Mouse (Mus musculus): ENCODE results near the gene Tmprss6. TPM values are rescaled to one million over a fixed set of nuclear protein-coding genes. Genes with fewer than 3 reads are reported as not detected.

Gene Tmprss6
- polyA plus RNA-seq, 1 experiment from 2014 or later = 0.61 TPM

DNA sequence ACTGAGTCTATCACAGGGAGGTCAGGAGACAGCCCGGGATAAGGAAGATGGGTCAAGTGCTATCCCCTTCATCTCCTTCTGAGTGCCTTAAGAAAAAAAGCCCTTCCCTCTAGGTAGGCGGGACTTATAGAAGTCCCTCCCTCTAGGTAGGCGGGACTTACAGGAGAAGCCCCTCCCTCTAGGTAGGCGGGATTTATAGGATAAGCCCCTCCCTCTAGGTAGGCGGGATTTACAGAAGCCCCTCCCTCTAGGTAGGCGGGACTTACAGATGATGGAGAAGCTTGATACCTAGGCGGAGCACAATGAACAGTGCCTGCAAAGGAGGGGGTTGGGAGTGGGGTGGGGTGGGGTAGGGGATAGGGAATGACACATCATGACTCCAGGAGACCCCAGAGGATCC, 11.7 kb upstream of the Tmprss6 start:
- H3K4me1 ChIP-seq = no peaks in the 10 kb centered on the region
- no peaks in the 10 kb centered on the region for H3K9me3 ChIP-seq
- no peak for ATAC-seq (replicated peaks)
- no peaks in the 10 kb centered on the region for H3K27me3 ChIP-seq (replicated peaks)
- no peaks in the 10 kb centered on the region for H3K36me3 ChIP-seq (replicated peaks)
- H3K4me2 ChIP-seq = no peak overlapping the region
- no peak overlapping the region for H3K27ac ChIP-seq
- H3K4me3 ChIP-seq = no peak overlapping the region
- 76% methylated on average over 7 of the region's 7 CpGs for WGBS
- H3K9ac ChIP-seq = no peak overlapping the region

DNA sequence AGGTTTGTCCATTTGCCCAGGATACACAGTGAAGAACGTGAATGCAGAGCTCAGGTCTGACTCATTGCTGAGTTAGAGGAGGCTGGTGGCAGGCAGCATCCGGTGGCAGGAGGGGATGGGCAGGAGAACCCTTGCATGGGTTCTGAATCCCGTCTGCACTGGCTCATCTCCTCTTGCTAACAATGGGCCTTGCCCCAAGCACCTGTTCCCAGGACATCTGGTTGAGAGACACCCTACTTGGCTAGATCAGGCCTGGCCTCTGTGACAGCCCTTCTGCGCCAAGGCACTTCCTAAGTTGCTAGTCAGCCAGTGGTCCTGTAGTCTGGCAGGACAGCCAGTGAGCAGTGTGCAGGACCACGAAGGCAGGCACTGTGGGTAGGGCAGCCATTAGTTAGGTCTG, 11.0 kb upstream of the Tmprss6 start:
- 76% methylated on average over 5 of the region's 5 CpGs for WGBS
- no peak for ATAC-seq (replicated peaks)
- Histone ChIP-seq H3K36me3 (replicated peaks) (no peaks in the 10 kb centered on the region), H3K4me3 (no peak overlapping the region), H3K4me1 (no peaks in the 10 kb centered on the region), H3K4me2 (no peak overlapping the region), H3K27ac (no peak overlapping the region), H3K9me3 (no peaks in the 10 kb centered on the region), H3K9ac (no peak overlapping the region), H3K27me3 (replicated peaks) (no peaks in the 10 kb centered on the region)

DNA sequence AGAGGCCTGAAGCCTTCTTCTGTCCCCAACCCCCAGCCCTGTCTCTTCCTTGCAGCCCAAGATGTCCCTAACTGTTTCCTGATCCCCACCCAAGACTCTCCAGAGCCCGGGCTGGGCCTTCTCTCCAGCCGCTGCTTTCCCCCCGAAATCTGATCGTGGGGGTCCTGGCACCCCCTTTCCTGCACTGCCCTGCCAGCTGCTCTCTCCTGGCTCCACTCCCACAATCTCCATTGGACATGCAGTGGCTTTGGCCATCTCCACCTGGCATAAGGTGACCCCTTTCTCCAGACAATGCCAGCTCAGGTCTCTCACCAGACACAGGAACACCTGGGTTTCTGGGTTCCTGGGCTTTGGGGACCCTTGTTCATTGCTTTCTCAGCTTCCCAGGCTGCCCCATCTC, 9.6 kb upstream of the Tmprss6 start:
- 96% methylated on average over 4 of the region's 4 CpGs for WGBS
- H3K27ac ChIP-seq = no peak overlapping the region
- ATAC-seq (replicated peaks) = no peak
- no peak overlapping the region for H3K9ac ChIP-seq
- H3K36me3 ChIP-seq (replicated peaks) = no peaks in the 10 kb centered on the region
- H3K27me3 ChIP-seq (replicated peaks) = no peaks in the 10 kb centered on the region
- H3K4me2 ChIP-seq = no peak overlapping the region
- no peak overlapping the region for H3K4me3 ChIP-seq
- H3K4me1 ChIP-seq = no peaks in the 10 kb centered on the region
- no peaks in the 10 kb centered on the region for H3K9me3 ChIP-seq

DNA sequence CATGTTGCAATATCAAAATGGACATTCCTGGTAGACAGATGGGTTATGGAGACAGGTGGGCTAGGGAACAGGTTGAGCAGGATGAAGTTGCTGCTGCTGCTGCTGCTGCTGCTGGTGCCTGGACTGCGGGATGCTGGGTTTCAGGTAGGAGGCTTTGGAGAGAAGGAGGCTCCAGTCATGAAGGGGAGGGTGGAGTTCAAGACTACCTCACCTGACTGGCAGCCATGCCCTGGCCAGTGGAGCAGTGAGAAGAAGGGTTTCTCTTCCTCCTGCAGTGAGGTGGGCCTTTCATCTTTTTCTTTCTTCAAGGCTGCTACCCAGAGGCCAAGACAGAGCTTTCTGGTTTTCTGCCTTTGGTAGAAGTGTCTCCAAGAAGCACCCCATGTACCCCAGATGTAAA, 8.4 kb upstream of the Tmprss6 start:
- Histone ChIP-seq H3K27me3 (replicated peaks) (no peaks in the 10 kb centered on the region), H3K4me3 (no peak overlapping the region), H3K4me2 (no peak overlapping the region), H3K27ac (no peak overlapping the region), H3K9me3 (no peaks in the 10 kb centered on the region), H3K36me3 (replicated peaks) (no peaks in the 10 kb centered on the region), H3K9ac (no peak overlapping the region), H3K4me1 (no peaks in the 10 kb centered on the region)
- no peak for ATAC-seq (replicated peaks)
- 93% methylated on average over 1 of the region's 1 CpGs for WGBS

DNA sequence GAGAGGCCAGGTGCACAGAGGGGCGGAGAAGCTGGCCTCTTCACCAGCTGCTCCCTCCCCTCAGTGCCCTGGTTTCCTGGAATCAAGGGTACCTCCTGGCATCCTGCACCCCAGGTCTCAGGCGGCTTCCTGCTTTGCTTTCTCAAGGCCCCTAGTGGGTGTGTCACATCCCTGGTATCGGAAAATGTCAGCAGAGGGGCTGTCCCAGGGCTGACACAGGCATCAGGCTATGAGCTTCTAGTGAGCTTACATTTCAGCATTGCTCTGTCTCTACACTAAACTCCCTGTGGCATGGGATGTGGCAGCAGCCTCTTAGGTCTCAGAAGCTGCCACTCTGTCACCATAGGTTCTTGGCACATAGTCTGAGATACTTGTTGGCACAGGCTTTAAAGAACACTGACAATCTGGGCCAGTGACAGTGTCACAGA, 7.2 kb upstream of the Tmprss6 start:
- Histone ChIP-seq H3K27ac (no peak overlapping the region), H3K4me2 (no peak overlapping the region), H3K4me1 (no peaks in the 10 kb centered on the region), H3K4me3 (no peak overlapping the region), H3K9ac (no peak overlapping the region), H3K36me3 (replicated peaks) (no peaks in the 10 kb centered on the region), H3K9me3 (no peaks in the 10 kb centered on the region), H3K27me3 (replicated peaks) (no peaks in the 10 kb centered on the region)
- WGBS = 64% methylated on average over 3 of the region's 3 CpGs
- ATAC-seq (replicated peaks) = no peak

DNA sequence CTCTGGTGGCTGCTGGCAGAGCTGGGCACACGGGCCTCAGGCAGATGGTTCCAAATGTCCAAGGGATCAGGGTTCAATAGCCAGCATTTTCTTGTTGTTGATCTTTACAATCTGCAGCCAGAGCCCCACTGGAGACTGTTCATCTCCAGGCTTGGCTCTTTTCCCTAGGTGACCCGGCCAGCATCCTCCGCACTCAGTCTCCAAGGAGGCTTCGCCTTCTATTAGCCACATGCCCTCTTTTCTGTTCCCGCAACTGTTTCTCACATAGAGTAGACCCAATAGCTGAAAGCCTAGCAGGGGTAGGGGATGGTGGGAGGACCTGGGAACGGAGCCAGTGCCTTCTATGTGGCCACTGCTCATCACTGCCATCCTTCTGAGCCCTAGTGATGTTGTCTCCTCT, 5.0 kb upstream of the Tmprss6 start:
- no peaks in the 10 kb centered on the region for H3K4me1 ChIP-seq
- H3K9me3 ChIP-seq = no peaks in the 10 kb centered on the region
- no peak overlapping the region for H3K4me3 ChIP-seq
- no peak overlapping the region for H3K9ac ChIP-seq
- 78% methylated on average over 6 of the region's 6 CpGs for WGBS
- no peak overlapping the region for H3K27ac ChIP-seq
- no peaks in the 10 kb centered on the region for H3K36me3 ChIP-seq (replicated peaks)
- ATAC-seq (replicated peaks) = no peak
- no peaks in the 10 kb centered on the region for H3K27me3 ChIP-seq (replicated peaks)
- H3K4me2 ChIP-seq = no peak overlapping the region

DNA sequence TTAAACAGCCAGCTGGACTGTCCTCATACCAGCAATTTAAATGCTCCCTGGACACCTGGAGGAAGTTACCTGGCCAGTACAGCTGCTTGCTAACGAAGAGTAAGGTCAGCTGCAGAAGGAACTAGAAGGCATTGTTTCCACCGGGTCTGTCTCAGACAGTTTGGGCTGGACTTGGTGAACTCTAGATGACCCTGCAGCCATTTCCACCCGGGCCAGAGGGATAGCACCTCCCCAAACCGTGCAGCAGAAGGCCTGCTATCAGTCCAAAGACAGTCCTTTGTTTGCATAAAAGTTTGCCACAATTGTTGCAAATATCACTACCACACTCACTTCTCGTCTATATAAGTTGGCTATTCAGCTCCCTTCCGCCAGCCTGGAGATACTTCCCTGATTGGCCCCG, 3.5 kb upstream of the Tmprss6 start:
- H3K9me3 ChIP-seq = no peaks in the 10 kb centered on the region
- H3K36me3 ChIP-seq (replicated peaks) = no peaks in the 10 kb centered on the region
- H3K4me2 ChIP-seq = no peak overlapping the region
- no peak overlapping the region for H3K4me3 ChIP-seq
- no peak for ATAC-seq (replicated peaks)
- no peak overlapping the region for H3K9ac ChIP-seq
- whole genome bisulfite sequencing = 68% methylated on average over 7 of the region's 7 CpGs
- no peaks in the 10 kb centered on the region for H3K27me3 ChIP-seq (replicated peaks)
- H3K27ac ChIP-seq = no peak overlapping the region
- H3K4me1 ChIP-seq = no peaks in the 10 kb centered on the region

DNA sequence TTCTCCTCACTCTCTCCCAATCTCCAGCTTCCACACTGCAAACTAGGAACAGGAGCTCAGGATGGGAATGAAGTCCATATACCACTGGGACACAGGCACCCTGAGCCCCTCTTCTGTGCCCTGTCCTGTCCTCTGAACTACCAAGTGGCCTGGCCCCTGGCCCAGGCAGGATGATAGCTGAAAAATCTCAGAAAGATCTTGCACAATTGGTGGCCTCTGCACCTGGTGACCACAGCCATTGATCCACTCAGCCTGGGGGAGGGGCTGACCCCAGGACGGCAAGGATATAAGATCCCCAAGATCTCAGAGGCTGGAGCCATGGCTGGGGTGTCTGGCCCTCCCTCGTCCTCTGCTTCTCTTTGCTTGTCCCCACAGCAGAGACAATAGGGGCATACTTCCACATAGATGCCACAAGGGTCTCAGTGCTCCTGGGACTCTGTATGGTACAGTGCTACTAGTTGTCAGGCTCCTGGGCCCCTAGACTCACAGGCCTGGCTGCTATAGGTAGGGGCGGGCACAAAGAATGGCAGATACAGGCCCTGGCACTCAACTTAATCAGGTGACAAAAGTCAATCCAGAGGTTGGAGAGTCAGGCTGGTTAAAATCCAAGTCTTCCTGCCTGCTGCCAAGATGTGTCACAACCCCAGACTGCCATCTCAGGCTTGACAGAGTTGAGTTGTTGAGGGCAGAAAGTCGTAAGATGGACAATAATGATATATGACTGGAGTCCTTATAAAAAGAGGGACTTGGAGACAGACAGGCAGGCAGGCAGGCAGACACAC, 2.3 kb upstream of the Tmprss6 start:
- Histone ChIP-seq H3K9me3 (no peaks in the 10 kb centered on the region), H3K36me3 (replicated peaks) (no peaks in the 10 kb centered on the region), H3K27ac (no peak overlapping the region), H3K4me1 (no peaks in the 10 kb centered on the region), H3K9ac (no peak overlapping the region), H3K4me3 (no peak overlapping the region), H3K27me3 (replicated peaks) (no peaks in the 10 kb centered on the region), H3K4me2 (no peak overlapping the region)
- ATAC-seq (replicated peaks) = no peak
- 72% methylated on average over 4 of the region's 4 CpGs for WGBS

DNA sequence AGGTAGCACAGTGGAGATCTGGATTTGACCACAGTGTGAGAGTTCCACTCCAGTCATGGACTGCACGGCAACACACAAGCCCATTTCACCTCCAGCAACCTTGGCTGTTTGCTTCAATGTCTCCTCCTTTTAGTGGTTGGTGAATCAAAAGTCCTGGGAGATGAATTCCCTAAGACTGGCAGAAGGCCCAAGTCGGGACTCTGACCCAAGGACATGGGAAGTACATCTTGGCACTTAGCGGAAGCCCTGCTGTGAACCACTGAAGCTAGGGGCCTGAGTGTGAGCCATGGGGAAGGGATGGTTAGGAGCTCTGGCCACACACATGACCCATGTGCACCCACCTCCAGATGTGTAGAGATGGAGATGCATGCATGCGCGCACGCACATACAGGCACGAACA, 864 bp downstream of the Tmprss6 start:
- Histone ChIP-seq H3K27ac (no peak overlapping the region), H3K9ac (no peak overlapping the region), H3K4me3 (no peak overlapping the region), H3K4me1 (no peaks in the 10 kb centered on the region), H3K9me3 (no peaks in the 10 kb centered on the region), H3K27me3 (replicated peaks) (0 out of 2 replicates have a peak, but pooled peaks cover 3% of the 10 kb centered on the region), H3K36me3 (replicated peaks) (no peaks in the 10 kb centered on the region), H3K4me2 (no peak overlapping the region)
- ATAC-seq (replicated peaks) = no peak
- 91% methylated on average over 7 of the region's 7 CpGs for WGBS

DNA sequence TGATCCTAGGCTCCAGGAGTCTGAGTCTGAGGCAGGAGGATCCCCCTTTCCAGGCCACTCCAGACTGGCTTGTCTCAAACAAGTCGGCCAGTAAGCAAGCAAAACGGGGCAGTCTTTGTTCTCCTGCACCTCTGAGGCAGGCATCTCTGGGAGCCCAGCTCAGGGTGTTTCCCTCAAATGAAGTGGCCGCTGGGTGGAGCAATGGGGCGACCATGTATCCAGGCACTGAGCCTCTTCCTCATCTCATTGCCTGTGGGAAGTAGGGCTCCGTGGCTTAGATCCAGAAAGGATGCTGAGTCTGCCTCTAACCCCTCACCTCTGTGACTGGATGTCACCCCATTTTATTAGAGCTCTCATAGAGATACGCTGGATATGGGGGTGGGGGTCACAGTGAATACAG, 1.6 kb downstream of the Tmprss6 start:
- H3K4me3 ChIP-seq = no peak overlapping the region
- WGBS = 34% methylated on average over 6 of the region's 6 CpGs
- 0 out of 2 replicates have a peak, but pooled peaks cover 5% of the 10 kb centered on the region for H3K27me3 ChIP-seq (replicated peaks)
- no peaks in the 10 kb centered on the region for H3K4me1 ChIP-seq
- H3K27ac ChIP-seq = no peak overlapping the region
- H3K9ac ChIP-seq = no peak overlapping the region
- no peak overlapping the region for H3K4me2 ChIP-seq
- no peaks in the 10 kb centered on the region for H3K9me3 ChIP-seq
- no peak for ATAC-seq (replicated peaks)
- H3K36me3 ChIP-seq (replicated peaks) = no peaks in the 10 kb centered on the region

DNA sequence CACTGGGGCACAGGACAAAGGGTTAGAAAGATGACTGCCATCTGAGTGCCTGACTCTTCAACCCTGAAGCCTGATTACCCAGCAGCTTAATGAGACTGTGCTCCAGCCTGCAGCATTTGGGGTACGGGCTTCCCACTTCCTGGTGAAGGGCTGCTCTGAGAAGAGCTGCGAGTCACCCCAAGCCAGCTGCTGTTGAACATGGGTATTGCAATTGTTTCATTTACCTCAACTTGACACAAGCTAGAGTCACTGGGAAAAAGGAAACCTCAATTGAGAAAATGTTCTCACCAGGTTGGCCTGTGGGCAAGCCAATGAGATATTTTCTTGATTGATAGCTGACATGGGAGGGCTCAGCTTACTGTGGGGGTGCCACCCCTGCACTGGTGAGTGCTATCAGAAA, 5.5 kb downstream of the Tmprss6 start:
- H3K4me2 ChIP-seq = no peak overlapping the region
- 90% methylated on average over 2 of the region's 2 CpGs for WGBS
- no peaks in the 10 kb centered on the region for H3K36me3 ChIP-seq (replicated peaks)
- no peak overlapping the region for H3K27ac ChIP-seq
- no peaks in the 10 kb centered on the region for H3K9me3 ChIP-seq
- no peak overlapping the region for H3K9ac ChIP-seq
- no peak for ATAC-seq (replicated peaks)
- 0 out of 2 replicates have a peak, but pooled peaks cover 6% of the 10 kb centered on the region for H3K27me3 ChIP-seq (replicated peaks)
- H3K4me3 ChIP-seq = no peak overlapping the region
- H3K4me1 ChIP-seq = no peaks in the 10 kb centered on the region

DNA sequence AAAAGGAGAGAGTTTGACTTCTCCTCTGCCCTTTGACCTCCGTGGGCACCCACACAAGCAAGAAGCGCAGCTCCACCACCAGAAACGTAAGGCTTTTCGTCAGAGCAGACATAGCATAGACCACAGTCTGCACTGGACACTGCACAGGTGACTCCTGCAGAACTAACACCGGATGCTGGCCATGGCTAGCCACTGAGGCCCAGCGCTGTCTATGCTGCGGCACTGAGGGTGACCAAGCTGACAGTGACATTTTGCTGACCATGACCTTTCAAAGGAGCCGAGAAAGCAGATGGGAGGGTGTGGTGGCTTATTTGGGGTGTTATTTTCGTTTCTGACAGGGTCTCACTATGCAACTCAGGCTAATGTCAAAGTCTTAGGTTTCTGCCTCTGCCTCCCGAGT, 11.2 kb downstream of the Tmprss6 start:
- H3K27ac ChIP-seq = no peak overlapping the region
- 0 out of 2 replicates have a peak, but pooled peaks cover 3% of the 10 kb centered on the region for H3K27me3 ChIP-seq (replicated peaks)
- H3K4me3 ChIP-seq = no peak overlapping the region
- no peaks in the 10 kb centered on the region for H3K4me1 ChIP-seq
- ATAC-seq (replicated peaks) = no peak
- no peak overlapping the region for H3K9ac ChIP-seq
- no peaks in the 10 kb centered on the region for H3K9me3 ChIP-seq
- H3K4me2 ChIP-seq = no peak overlapping the region
- no peaks in the 10 kb centered on the region for H3K36me3 ChIP-seq (replicated peaks)
- 81% methylated on average over 10 of the region's 10 CpGs for WGBS

DNA sequence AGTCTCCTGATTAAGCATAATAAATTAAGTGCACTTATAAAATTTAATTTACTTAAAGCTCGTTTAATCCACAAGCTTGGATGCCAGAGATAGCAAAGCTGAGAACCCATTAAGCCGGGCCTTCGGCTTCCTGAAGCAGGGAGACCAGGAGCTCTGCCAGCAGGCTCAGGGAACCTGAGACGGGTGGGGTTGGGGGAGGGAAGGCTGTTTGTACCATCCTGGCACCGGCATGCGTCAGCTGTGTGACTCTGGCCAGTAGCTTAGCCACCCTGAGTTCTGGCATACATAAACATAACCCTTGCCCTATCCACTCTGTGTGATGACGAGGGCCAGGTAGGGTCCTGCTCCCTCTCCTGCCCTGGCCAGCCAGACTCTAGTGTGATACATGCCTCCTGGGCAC, 12.4 kb downstream of the Tmprss6 start:
- no peaks in the 10 kb centered on the region for H3K27me3 ChIP-seq (replicated peaks)
- H3K9me3 ChIP-seq = no peaks in the 10 kb centered on the region
- no peak overlapping the region for H3K4me2 ChIP-seq
- H3K4me1 ChIP-seq = no peaks in the 10 kb centered on the region
- no peaks in the 10 kb centered on the region for H3K36me3 ChIP-seq (replicated peaks)
- no peak overlapping the region for H3K27ac ChIP-seq
- H3K4me3 ChIP-seq = no peak overlapping the region
- ATAC-seq (replicated peaks) = no peak
- no peak overlapping the region for H3K9ac ChIP-seq
- WGBS = 50% methylated on average over 7 of the region's 7 CpGs
